Mouse (Mus musculus) brain, embryonic 14.5 days (tissue): Measurements from ENCODE around the gene Lrrc4.

Source experiments
- CTCF ChIP-seq: fragments of 200-500 bp; IDR thresholded peaks from 2 replicates; pipeline ENCODE4 v1.5.1; 2012; ENCODE audit warnings: inconsistent platforms, mild to moderate bottlenecking, moderate library complexity, borderline replicate concordance; ENCODE audit not compliant: insufficient read depth, insufficient read length; ENCODE audit errors: extremely low read depth
- POLR2A ChIP-seq: fragments of 200-500 bp; IDR thresholded peaks from 2 replicates; pipeline ENCODE4 v1.6.1; 2012; ENCODE audit warnings: mild to moderate bottlenecking, inconsistent platforms, borderline replicate concordance; ENCODE audit not compliant: poor library complexity, insufficient read depth, insufficient read length, severe bottlenecking; ENCODE audit errors: extremely low read depth

GRCm38 (mm10) chr6:28669251-28669650 lies 162.3 kb downstream of the Lrrc4 start:
- TF ChIP-seq POLR2A (no peak), CTCF (no peak)
